Mouse (Mus musculus) kidney, postnatal 0 days (tissue): ENCODE data around the gene Card10. TPM values are rescaled to one million over a fixed set of nuclear protein-coding genes. Genes with fewer than 3 reads are reported as not detected.
"Not testable (repeated sequence)": the region's sequence is repeated elsewhere in the genome, so short reads cannot be mapped to it uniquely, and the experiment has no call there.

Source experiments
- ATAC-seq: fragments of 200-750 bp; cut with Nextera tagmentation; replicated peaks from 2 replicates; pipeline ENCODE4 v1.8.0; 2017; ENCODE audit warnings: low read depth, moderate number of reproducible peaks, moderate TSS enrichment, moderate library complexity; ENCODE audit not compliant: low FRiP score
- DNase-seq: peaks from one replicate; pipeline ENCODE4 v3.0.0-alpha.2; 2016; ENCODE audit warnings: low spot score
- H3K27ac ChIP-seq: fragments of 300-500 bp; sonication (generic); 2 replicates; pipeline ENCODE4 v1.5.1; 2014; ENCODE audit warnings: mild to moderate bottlenecking
- H3K27me3 ChIP-seq: fragments of 300-500 bp; sonication (generic); 2 replicates; pipeline ENCODE4 v1.6.1; 2014; ENCODE audit warnings: low read length, mixed read lengths; ENCODE audit not compliant: insufficient read depth
- H3K36me3 ChIP-seq: fragments of 300-500 bp; sonication (generic); 2 replicates; pipeline ENCODE4 v1.6.1; 2014; ENCODE audit warnings: low read length, mixed read lengths; ENCODE audit not compliant: insufficient read depth
- H3K4me1 ChIP-seq: fragments of 300-500 bp; sonication (generic); replicated peaks from 2 replicates; pipeline ENCODE4 v1.6.1; 2014; ENCODE audit warnings: antibody characterized with exemption, low read length, mixed read lengths; ENCODE audit not compliant: insufficient read depth
- H3K4me2 ChIP-seq: fragments of 300-500 bp; sonication (generic); 2 replicates; pipeline ENCODE4 v1.6.1; 2014; ENCODE audit warnings: mild to moderate bottlenecking, low read length, moderate library complexity, mixed read lengths
- H3K4me3 ChIP-seq: fragments of 300-500 bp; sonication (generic); replicated peaks from 2 replicates; pipeline ENCODE4 v1.5.1; 2014; ENCODE audit warnings: low read depth, low read length
- H3K9ac ChIP-seq: fragments of 300-500 bp; sonication (generic); 2 replicates; pipeline ENCODE4 v1.6.1; 2014; ENCODE audit warnings: low read depth, low read length
- H3K9me3 ChIP-seq: fragments of 300-500 bp; sonication (generic); replicated peaks from 2 replicates; pipeline ENCODE4 v1.6.1; 2016; ENCODE audit warnings: low read length, inconsistent platforms, mixed read lengths
- CTCF ChIP-seq: IDR thresholded peaks from 2 replicates; pipeline ENCODE4 v1.5.1; 2016; ENCODE audit warnings: antibody characterized with exemption, low read depth, mild to moderate bottlenecking, moderate library complexity
- WGBS: fragments of 180-500 bp; shearing (Covaris S2); extraction: QIAGEN DNeasy Blood & Tissue Kit; methylation state at CpG from one replicate; pipeline ENCODE4 v1.1.7; 2014; 5-methylcytosine and 5-hydroxymethylcytosine counted together
- polyA plus RNA-seq: library from polyadenylated mRNA; unstranded; fragments of >200 nt; fragmentation: Nextera tagmentation; extraction: Ambion mirVana; gene quantifications from 2 replicates; pipeline ENCODE4 v1.2.1, GENCODE M21; 2015

Gene Card10
- polyA plus RNA-seq: 8.2 and 9.2 TPM in 2 replicates

DNA sequence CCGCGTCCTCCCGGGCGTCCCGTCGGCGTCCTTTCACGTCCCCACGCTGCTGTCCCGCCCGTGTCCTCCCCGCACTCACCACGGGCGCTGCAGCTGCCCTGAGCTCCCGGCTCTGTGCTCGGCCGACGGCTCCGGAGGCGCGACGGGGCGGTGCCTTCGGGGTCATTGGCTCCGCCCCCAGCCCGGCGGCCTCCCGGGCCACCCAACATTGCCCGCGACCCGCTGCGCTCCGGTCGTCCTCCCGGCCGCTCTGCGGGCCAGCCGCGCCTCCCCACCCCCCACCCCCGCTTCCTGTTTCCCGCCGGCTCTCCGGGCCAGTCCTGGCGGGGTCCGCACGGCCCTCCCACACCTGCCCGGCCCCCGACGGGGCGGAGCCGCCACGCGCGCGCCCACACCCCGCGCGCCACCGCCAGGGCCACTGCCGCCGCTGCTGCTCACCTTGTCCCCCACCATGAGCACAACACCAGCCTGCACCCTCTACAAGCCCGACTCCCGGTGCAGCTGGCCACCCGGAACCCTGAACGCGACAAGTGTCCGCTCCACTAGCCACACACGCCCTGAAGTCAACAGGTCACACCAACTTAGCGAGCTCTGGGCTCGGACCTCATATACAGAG is at the start of gene Card10:
Gene Card10, minus strand, starts transcription at position 267 of the 616 bp plus-strand sequence.
- no peak for TF ChIP-seq CTCF
- H3K4me1 ChIP-seq: peaks cover 21% of the 10 kb centered on the region; the same call in 1 of the 2 replicates
- H3K27ac ChIP-seq: peak within 1 kb of the TSS; percentile 89

DNA sequence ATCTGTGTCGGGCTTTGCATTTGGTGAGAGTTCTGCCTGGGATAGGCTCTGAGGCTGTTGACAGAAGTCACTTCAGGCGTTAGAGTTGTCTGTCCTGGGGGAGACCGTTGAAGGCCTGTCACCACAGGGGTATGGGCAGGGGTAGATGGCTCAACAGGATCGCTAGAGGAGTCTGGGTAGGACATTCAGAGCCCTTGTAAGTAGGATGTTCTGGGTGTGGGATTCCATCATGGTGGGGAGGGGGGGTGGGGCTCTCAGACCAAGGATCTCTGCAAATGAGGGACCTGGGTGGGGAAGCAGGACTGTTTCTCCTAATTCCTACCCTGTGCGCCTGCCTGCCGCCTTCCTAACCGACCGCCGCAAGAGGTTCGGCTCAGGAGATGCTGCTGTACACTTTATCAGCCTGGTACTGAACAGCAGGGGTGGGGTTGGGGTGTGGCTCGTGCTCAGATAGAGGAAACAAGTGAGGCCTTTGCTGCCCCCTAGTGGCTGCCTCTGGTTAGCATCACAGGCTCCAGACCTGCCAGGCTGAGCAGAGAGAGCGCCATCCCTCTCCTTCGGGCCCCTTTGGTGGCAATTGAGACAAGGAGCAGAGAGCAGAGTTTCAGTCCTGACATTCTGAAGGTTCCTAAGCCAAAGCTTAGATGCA is 48.8 kb upstream of the Card10 start:
- Histone ChIP-seq H3K9me3 (no peaks in the 10 kb centered on the region), H3K4me3 (no peak overlapping the region), H3K36me3 (peaks cover 14% of the 10 kb centered on the region; the same call in 1 of the 2 replicates), H3K4me1 (0 out of 2 replicates have a peak, but pooled peaks cover 3% of the 10 kb centered on the region), H3K27ac (no peak overlapping the region), H3K4me2 (no peak overlapping the region), H3K27me3 (no peaks in the 10 kb centered on the region), H3K9ac (no peak overlapping the region)
- WGBS: 13% methylated on average over 13 of the region's 13 CpGs
- DNase-seq (peak; percentile 93), ATAC-seq (peak; percentile 40)
- TF ChIP-seq CTCF: peak; percentile 94

More for the DNA sequence above, at the start of gene Card10:
- Histone ChIP-seq H3K36me3 (no peaks in the 10 kb centered on the region), H3K4me2 (peak within 1 kb of the TSS; percentile 96), H3K9me3 (no peaks in the 10 kb centered on the region), H3K27me3 (peaks cover 5% of the 10 kb centered on the region; the same call in 1 of the 2 replicates), H3K9ac (peak within 1 kb of the TSS; percentile 78), H3K4me3 (peak within 1 kb of the TSS; percentile 67)
- 2% methylated on average over 68 of the region's 70 CpGs for whole genome bisulfite sequencing
- ATAC-seq (peak; percentile 76), DNase-seq (peak; percentile 43)

GRCm38 (mm10) chr15:78850944-78851343 is 48.1 kb upstream of the Card10 start:
- Histone ChIP-seq H3K4me2 (no peak overlapping the region), H3K9me3 (no peaks in the 10 kb centered on the region), H3K36me3 (peaks cover 14% of the 10 kb centered on the region; the same call in 1 of the 2 replicates), H3K27ac (no peak overlapping the region), H3K27me3 (no peaks in the 10 kb centered on the region), H3K9ac (no peak overlapping the region), H3K4me3 (no peak overlapping the region), H3K4me1 (peaks cover 8% of the 10 kb centered on the region)
- no peak for TF ChIP-seq CTCF
- ATAC-seq (no peak), DNase-seq (no peak)
- 62% methylated on average over 6 of the region's 6 CpGs for WGBS

DNA sequence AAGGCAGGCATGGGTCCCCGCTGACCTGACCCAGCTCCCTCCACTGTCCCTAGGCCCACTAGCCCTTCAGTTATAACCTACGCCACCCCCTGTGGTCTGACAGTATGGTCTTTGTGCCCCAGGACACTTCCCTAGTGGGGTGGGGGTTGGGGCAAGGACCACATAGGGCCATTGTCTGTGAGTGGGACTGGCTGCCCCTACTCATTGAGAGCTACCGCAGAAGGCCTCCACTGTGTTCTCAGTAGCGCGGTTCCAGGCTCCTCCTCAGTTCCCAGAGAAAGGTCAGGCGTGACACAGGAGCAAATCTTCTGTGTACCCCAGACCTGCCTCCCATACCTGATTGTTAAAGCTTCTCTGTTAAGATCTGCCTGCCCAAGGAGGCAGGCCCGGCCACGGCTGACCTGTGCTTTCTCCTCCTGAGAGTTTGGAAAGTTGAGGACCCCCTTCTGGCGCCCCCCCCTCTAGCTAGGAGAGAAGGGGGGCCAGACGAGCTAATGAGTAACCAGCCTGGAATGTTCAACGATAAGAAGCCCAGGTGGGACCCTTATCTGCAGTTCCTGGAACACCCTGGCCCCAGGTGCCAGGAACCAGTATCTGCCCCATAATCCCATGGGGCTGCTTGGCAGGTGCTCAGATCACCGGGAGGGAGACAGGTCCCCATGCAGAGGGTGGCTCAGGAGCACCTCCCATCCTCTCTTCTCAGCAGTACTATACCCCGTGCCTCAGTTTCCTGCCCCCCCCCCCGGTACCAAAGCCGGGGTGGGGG is 47.4 kb upstream of the Card10 start:
- H3K4me3 ChIP-seq: no peak overlapping the region
- no peak overlapping the region for H3K4me2 ChIP-seq
- H3K27ac ChIP-seq: peak overlapping the region; percentile 8; the same call in 1 of the 2 replicates
- TF ChIP-seq CTCF: no peak
- no peaks in the 10 kb centered on the region for H3K27me3 ChIP-seq
- peaks cover 14% of the 10 kb centered on the region; the same call in 1 of the 2 replicates for H3K36me3 ChIP-seq
- H3K9me3 ChIP-seq: no peaks in the 10 kb centered on the region
- DNase-seq (no peak), ATAC-seq (peak; percentile 20)
- H3K9ac ChIP-seq: no peak overlapping the region
- WGBS: 57% methylated on average over 15 of the region's 15 CpGs
- peaks cover 15% of the 10 kb centered on the region for H3K4me1 ChIP-seq

DNA sequence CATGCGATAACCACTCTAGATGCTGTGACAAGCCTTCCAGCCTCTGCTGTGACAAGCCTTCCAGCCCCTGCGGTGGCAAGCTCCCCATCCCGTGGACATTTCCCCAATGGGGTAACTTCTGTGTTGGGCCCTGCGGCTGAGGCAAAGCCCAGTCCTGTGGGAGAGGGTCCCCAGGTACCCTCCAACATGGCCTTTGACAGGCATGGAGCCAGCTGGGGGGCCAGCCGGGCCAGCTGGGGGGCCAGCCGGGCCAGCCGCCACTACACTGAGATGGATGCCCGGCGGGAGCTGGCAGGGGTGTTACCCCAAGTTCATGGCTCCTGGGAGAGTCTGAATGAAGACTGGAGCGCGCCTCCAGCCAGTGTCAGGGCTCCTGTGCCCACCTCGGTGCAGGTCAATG is 46.6 kb upstream of the Card10 start:
- no peak for TF ChIP-seq CTCF
- peaks cover 14% of the 10 kb centered on the region; the same call in 1 of the 2 replicates for H3K36me3 ChIP-seq
- H3K4me1 ChIP-seq: peaks cover 21% of the 10 kb centered on the region
- H3K27me3 ChIP-seq: no peaks in the 10 kb centered on the region
- no peak overlapping the region for H3K4me2 ChIP-seq
- H3K27ac ChIP-seq: no peak overlapping the region
- H3K4me3 ChIP-seq: no peak overlapping the region
- DNase-seq (no peak), ATAC-seq (no peak)
- H3K9ac ChIP-seq: no peak overlapping the region
- WGBS: 86% methylated on average over 12 of the region's 12 CpGs
- no peaks in the 10 kb centered on the region for H3K9me3 ChIP-seq

DNA sequence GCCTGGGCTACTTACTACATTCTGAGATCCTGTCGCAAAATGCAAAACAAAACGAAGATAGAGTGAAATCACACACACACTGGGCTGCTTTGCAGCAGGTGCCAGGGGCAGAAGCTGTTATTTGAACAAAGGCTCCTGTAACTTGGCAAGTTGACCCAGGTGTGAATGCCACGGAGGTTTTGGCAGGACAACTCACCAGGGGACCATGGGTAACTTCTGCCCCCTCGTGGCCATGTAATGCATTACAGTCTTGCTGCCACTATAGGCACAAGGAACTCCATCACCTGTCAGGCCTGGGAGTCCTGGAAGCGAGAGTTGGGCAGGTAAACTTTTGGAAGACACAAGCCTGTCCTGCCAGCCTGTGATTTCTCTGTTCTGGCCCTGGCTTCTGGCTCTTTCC is 45.6 kb upstream of the Card10 start:
- WGBS: 30% methylated on average over 5 of the region's 5 CpGs
- Histone ChIP-seq H3K9ac (no peak overlapping the region), H3K27me3 (no peaks in the 10 kb centered on the region), H3K9me3 (no peaks in the 10 kb centered on the region), H3K36me3 (peaks cover 14% of the 10 kb centered on the region; the same call in 1 of the 2 replicates), H3K4me2 (no peak overlapping the region), H3K4me1 (peaks cover 26% of the 10 kb centered on the region), H3K4me3 (no peak overlapping the region), H3K27ac (no peak overlapping the region)
- no peak for ATAC-seq
- TF ChIP-seq CTCF: peak; percentile 95
- DNase-seq: peak; percentile 80

DNA sequence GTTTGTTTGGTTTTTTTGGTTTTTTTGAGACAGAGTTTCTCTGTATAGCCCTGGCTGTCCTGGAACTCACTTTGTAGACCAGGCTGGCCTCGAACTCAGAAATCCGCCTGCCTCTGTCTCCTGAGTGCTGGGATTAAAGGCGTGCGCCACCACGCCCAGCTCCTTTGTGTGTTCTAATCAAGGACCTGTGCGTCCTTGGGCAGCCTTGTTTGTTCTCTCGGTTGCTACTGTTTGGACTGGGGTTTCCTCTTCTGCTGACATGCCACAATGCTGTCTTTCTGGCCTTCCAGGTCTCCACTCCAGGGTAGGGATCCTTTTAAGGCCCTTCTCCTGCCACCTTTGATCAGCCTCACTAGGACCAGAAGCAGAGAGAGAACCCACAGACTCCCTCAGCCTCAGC is 44.0 kb upstream of the Card10 start:
- H3K9me3 ChIP-seq, DNase-seq, H3K27ac ChIP-seq, H3K27me3 ChIP-seq, H3K4me2 ChIP-seq, ATAC-seq, H3K4me3 ChIP-seq: not testable (repeated sequence)
- H3K36me3 ChIP-seq: peaks cover 14% of the 10 kb centered on the region; the same call in 1 of the 2 replicates
- H3K9ac ChIP-seq: 0 out of 2 replicates have a peak overlapping the region, but pooled peaks have one; percentile 8
- 84% methylated on average over 6 of the region's 7 CpGs for WGBS
- peaks cover 26% of the 10 kb centered on the region for H3K4me1 ChIP-seq
